Mouse (Mus musculus): ENCODE data around the gene Fcer1g. TPM values are rescaled to one million over a fixed set of nuclear protein-coding genes. Genes with fewer than 3 reads are reported as not detected.

Fcer1g gene
- polyA plus RNA-seq, 1 experiment from 2014 or later, result 22.0 TPM

DNA sequence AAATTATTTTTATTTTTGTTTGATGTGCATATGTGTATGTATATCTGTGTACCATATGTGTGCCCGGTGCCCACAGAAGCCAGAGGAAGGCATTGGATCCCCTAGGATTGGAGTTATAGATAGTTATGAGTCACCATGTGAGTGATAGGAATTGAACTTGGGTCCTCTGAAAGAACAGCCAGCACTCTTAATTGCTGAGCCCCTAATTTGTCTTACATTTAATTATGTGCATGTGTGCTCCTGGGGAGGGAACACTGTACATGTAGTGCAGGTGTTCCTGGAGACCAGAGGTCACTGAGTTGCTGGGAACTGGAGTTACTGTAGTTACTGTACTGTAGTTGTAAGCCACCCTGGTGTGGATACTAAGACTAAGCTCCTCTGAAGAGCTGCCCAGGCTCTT is 33.4 kb downstream of the Fcer1g start:
- Histone ChIP-seq H3K4me2 (replicated peaks) (no peak overlapping the region), H3K36me3 (no peaks in the 10 kb centered on the region), H3K9me3 (no peaks in the 10 kb centered on the region), H3K9ac (replicated peaks) (no peak overlapping the region), H3K27ac (replicated peaks) (no peak overlapping the region), H3K27me3 (peaks cover 9% of the 10 kb centered on the region; the same call in 1 of the 2 replicates), H3K4me1 (peaks cover 6% of the 10 kb centered on the region), H3K4me3 (no peak overlapping the region)
- WGBS, result 98% methylated on average over 1 of the region's 1 CpGs
- no peak for ATAC-seq (replicated peaks)

DNA sequence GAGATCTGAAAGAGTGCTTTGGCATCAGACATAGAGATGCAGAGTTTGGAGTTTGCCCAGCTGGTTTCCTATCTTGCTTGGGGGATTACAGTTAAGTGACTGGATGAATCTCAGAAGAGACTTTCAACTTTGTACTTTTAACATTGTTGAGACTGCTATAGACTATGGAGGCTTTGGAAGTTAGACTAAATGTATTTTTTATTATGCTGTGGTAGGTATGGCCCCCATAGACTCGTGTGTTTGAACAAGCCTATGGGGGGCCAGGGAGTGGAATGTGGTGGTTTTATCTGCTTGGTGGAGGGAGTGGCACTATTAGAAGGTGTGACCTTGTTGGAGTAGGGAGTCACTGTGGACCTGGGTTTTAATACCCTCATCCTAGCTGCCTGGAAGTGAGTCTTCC is 34.6 kb downstream of the Fcer1g start:
- peaks cover 12% of the 10 kb centered on the region for H3K4me1 ChIP-seq
- peaks cover 18% of the 10 kb centered on the region for H3K27me3 ChIP-seq
- H3K9me3 ChIP-seq, result no peaks in the 10 kb centered on the region
- no peak overlapping the region for H3K9ac ChIP-seq (replicated peaks)
- 55% methylated on average over 1 of the region's 1 CpGs for WGBS
- ATAC-seq (replicated peaks), result no peak
- no peak overlapping the region for H3K4me2 ChIP-seq (replicated peaks)
- no peak overlapping the region for H3K27ac ChIP-seq (replicated peaks)
- H3K4me3 ChIP-seq, result no peak overlapping the region
- H3K36me3 ChIP-seq, result no peaks in the 10 kb centered on the region

DNA sequence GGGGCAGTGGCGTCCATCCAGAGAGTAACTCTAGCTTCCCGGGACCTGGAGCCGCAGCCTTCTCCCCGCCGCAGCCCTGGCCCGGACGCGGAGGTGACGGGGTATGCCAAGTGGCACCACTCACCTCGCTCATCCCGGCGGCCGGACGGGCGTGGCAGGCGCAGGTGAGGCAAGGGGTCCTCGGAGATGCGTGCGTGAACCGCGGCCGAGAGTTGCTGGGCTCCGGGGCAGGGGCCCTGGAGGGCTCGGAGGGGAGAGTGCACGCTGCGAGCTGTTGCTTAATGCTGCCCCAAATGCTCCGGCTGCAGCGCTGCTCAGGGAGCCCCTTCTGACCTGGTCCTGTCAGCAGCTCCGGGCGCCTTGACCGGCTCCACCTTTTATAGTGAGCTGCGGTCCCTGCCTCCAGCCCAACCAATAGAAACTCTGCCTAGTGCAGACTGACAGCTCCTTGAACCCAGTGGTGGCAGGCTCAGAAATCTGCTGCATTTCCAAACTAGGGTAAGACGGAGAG is 38.2 kb downstream of the Fcer1g start, which contains the start of gene Pcp4l1:
Gene Pcp4l1 (minus strand): TSS at position 382 of the 511 bp plus-strand sequence.
- Histone ChIP-seq H3K9me3 (no peaks in the 10 kb centered on the region), H3K36me3 (no peaks in the 10 kb centered on the region), H3K4me1 (peaks cover 24% of the 10 kb centered on the region), H3K9ac (replicated peaks) (peak within 1 kb of the TSS; percentile 44), H3K4me2 (replicated peaks) (peak within 1 kb of the TSS; percentile 96), H3K27me3 (peaks cover 48% of the 10 kb centered on the region), H3K27ac (replicated peaks) (no peak within 1 kb of the TSS), H3K4me3 (peak within 1 kb of the TSS; percentile 53)
- peak; percentile 91 for ATAC-seq (replicated peaks)
- under 1% methylated on average over 33 of the region's 33 CpGs for WGBS

DNA sequence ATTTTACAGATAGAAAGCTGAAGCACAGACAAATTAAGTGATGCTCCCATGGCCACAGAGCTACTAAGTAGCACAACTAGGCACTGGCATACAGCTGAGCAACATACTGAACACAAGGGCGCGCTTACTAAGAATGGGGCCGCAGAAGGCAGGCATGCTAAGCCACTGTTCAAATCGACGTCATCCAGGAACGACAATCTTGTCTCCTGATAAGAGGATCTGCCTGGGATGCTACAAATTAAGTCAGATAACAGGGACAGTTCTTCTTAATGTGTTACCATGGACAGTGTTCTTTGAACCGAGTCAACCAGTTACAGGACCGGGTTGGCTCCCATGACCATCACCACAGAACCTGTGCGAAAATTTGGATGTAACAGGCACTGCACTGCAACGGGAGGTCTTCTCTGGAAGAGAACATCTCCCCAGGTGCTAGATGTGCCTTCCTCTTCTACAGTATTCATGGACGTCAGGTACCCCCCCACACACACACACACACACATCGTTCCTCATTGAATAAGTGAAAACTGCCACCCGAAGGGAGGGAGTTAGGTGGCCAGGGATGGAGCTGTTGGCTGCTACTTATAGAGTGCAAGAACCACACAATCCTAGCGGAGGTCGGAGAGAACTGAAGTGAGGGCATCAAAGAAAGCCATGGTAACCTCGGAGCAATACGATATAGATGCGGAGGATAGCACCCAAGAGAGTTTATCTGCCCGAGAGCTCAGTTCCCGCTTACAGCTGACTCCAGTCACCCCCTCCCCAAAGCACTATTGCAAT is 38.9 kb downstream of the Fcer1g start:
- Histone ChIP-seq H3K4me3 (peak overlapping the region; percentile 53), H3K4me1 (peaks cover 24% of the 10 kb centered on the region), H3K36me3 (no peaks in the 10 kb centered on the region), H3K9ac (replicated peaks) (peak overlapping the region; percentile 44; the same call in 1 of the 2 replicates), H3K27ac (replicated peaks) (no peak overlapping the region), H3K9me3 (no peaks in the 10 kb centered on the region), H3K27me3 (peaks cover 48% of the 10 kb centered on the region), H3K4me2 (replicated peaks) (peak overlapping the region; percentile 96)
- peak; percentile 24; the same call in 1 of the 2 replicates for ATAC-seq (replicated peaks)
- 7% methylated on average over 20 of the region's 20 CpGs for WGBS

DNA sequence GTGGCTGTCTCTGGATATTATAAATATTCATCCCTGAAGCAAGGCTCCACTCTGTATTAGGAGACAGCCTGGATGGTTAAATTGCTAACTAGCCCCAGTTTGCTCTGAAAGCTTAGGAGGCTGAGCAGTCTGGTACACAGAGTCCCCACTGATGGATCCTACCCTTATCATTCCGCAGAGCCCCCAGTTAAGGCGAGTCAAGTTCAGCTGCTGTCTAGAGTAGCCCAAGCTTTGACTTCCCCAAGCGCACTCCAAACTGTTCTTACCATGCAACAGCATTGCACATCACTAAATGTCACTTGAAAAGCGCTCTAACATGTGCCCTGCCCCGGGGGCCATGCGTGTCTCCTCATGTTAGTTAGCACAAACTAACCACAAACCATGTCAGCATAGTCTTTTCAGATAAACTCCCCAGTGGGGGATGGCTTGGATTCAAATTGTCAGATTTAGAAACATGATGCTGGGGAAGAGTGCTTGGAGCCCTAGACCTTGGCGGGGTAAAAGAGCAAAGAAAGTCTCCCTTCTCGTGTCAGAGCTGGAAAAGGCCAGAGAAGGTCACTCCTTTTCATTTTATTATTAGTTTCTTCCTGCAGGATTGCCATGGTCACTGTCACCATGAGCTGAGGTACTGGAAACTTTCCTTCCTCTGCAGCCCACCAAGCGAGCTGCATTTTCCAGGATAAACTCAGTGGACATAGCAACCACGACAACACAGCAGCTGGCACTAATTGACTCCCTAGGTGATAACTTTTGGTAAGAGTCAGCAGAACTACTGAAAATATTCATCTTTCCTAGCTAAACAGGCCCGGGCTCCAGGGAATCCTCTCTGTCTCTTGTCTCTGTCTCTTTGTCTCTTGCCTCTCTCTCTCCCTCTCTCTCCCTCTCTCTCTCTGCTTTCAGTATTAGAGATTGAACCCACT is 40.0 kb downstream of the Fcer1g start:
- peaks cover 24% of the 10 kb centered on the region for H3K4me1 ChIP-seq
- H3K36me3 ChIP-seq, result no peaks in the 10 kb centered on the region
- no peak overlapping the region for H3K27ac ChIP-seq (replicated peaks)
- no peak for ATAC-seq (replicated peaks)
- WGBS, result 30% methylated on average over 11 of the region's 11 CpGs
- no peaks in the 10 kb centered on the region for H3K9me3 ChIP-seq
- no peak overlapping the region for H3K9ac ChIP-seq (replicated peaks)
- H3K27me3 ChIP-seq, result peaks cover 48% of the 10 kb centered on the region
- 0 out of 2 replicates have a peak overlapping the region, but pooled peaks have one; percentile 27 for H3K4me2 ChIP-seq (replicated peaks)
- no peak overlapping the region for H3K4me3 ChIP-seq

DNA sequence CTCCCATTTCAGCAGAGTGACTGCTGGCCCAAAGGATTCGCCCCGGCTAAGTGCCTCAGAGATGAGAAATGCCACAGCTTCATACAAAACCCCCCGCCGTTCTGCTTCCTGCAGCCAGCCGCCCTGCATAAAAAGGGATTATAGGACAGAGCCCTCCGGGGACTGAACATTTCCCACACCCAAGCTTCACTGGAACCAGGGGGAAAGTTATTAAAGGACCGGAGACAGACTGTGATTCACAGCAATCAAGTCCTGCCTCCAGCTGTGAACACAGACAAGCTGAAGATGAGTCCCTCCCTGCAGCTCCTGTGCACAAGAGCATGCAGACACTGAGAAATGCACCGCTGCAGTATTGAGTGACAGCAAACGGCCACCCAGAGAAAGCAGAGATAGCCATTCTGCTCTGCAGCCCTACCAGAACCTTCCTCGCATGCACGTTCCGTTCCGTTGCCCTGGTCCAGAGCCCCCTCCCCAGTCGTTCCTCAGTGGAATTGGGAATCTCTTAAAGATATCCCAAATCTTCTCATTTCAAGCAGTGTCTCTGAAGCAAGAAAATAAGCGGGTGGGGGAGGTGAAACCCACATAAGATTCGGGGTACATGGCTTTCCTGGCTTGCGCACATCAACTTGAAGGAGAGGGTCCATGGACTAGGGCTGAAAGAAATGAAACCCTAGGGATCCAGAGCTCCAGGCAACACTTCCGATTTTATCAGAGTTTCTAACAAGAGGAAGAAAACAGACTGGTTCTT is 40.9 kb downstream of the Fcer1g start:
- ATAC-seq (replicated peaks), result no peak
- H3K36me3 ChIP-seq, result no peaks in the 10 kb centered on the region
- H3K4me1 ChIP-seq, result peaks cover 31% of the 10 kb centered on the region
- H3K9ac ChIP-seq (replicated peaks), result peak overlapping the region; percentile 22; the same call in 1 of the 2 replicates
- no peaks in the 10 kb centered on the region for H3K9me3 ChIP-seq
- H3K4me3 ChIP-seq, result peak overlapping the region; percentile 13
- H3K4me2 ChIP-seq (replicated peaks), result peak overlapping the region; percentile 27
- H3K27ac ChIP-seq (replicated peaks), result no peak overlapping the region
- H3K27me3 ChIP-seq, result peaks cover 48% of the 10 kb centered on the region
- 3% methylated on average over 18 of the region's 18 CpGs for WGBS

DNA sequence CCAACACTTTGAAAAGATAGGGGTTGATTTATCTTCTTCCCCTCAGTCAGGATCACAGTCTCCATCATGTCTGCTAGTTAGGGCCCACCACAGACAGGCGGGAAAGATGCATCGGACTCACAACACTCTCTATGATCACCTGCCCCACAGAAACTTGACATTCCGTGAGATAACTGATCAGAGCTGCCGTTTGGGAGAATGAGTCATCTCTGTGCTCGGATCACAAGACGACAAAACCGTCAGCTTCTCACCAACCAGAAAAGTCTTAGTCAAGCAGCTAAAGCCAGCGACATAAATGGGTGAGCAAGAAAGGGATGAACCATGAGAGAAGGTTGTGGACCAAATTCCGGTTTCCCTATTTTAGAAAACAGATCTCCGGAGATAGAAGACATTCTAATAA is 41.9 kb downstream of the Fcer1g start:
- no peak overlapping the region for H3K4me2 ChIP-seq (replicated peaks)
- no peak for ATAC-seq (replicated peaks)
- no peaks in the 10 kb centered on the region for H3K9me3 ChIP-seq
- no peak overlapping the region for H3K27ac ChIP-seq (replicated peaks)
- no peak overlapping the region for H3K9ac ChIP-seq (replicated peaks)
- no peaks in the 10 kb centered on the region for H3K36me3 ChIP-seq
- H3K27me3 ChIP-seq, result peaks cover 44% of the 10 kb centered on the region
- WGBS, result 55% methylated on average over 10 of the region's 10 CpGs
- peaks cover 32% of the 10 kb centered on the region for H3K4me1 ChIP-seq
- H3K4me3 ChIP-seq, result no peak overlapping the region

DNA sequence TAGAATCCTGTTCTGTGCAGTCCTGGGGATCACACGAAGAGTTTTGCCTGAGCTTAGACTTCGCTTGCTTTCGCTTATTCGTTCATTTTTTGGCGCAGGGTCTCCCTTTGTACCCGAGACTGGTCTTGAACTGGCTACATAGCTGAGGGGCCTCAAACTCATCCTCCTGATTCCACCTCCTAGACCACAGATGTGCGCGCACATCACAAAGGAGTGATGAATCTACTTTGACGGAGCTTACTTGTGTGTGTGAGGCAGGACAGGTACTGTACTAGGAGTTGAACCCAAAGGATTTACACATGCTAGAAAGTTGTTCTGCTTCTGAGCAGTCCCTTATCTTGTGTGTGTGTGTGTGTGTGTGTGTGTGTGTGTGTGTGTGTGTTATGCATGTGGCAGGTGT is 43.3 kb downstream of the Fcer1g start:
- Histone ChIP-seq H3K4me2 (replicated peaks) (no peak overlapping the region), H3K27me3 (peaks cover 39% of the 10 kb centered on the region), H3K9ac (replicated peaks) (no peak overlapping the region), H3K36me3 (no peaks in the 10 kb centered on the region), H3K27ac (replicated peaks) (no peak overlapping the region), H3K4me1 (peaks cover 26% of the 10 kb centered on the region), H3K4me3 (no peak overlapping the region), H3K9me3 (no peaks in the 10 kb centered on the region)
- ATAC-seq (replicated peaks), result no peak
- WGBS, result 97% methylated on average over 9 of the region's 9 CpGs

DNA sequence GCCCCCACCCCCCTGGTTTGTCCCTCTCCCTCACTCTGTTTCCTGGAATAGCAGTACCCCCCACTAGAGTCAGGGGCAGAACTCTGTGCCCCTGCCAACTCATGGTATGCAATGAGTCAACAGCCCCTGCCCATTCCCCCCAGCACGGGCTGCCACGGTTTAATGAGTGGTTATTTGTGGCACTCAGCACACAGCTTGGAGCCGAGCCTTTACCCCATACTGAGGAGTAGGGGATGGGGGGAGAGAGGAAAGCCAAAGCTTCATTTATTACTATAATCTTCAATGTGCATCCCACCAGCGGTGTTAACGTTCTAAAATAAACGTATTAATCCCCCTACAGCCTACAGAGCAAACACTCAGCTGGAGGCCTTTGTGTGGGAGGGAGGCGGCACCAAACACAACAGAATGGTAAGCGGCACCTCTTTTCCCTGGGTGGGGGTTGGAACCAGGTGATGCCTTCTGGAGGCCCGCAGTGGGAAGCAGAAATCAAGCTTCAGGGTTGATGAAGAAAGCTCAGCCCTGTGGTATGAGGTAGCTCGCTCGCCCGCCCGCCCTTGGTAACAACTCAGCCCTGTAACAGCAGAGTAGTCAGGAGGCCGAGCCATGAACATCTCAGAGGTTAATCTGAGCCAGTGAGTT is 44.6 kb downstream of the Fcer1g start:
- Histone ChIP-seq H3K9me3 (no peaks in the 10 kb centered on the region), H3K36me3 (no peaks in the 10 kb centered on the region), H3K27ac (replicated peaks) (no peak overlapping the region), H3K4me2 (replicated peaks) (no peak overlapping the region), H3K4me3 (no peak overlapping the region), H3K4me1 (peaks cover 20% of the 10 kb centered on the region), H3K27me3 (peaks cover 31% of the 10 kb centered on the region), H3K9ac (replicated peaks) (no peak overlapping the region)
- peak; percentile 36; the same call in 1 of the 2 replicates for ATAC-seq (replicated peaks)
- 19% methylated on average over 14 of the region's 14 CpGs for WGBS

DNA sequence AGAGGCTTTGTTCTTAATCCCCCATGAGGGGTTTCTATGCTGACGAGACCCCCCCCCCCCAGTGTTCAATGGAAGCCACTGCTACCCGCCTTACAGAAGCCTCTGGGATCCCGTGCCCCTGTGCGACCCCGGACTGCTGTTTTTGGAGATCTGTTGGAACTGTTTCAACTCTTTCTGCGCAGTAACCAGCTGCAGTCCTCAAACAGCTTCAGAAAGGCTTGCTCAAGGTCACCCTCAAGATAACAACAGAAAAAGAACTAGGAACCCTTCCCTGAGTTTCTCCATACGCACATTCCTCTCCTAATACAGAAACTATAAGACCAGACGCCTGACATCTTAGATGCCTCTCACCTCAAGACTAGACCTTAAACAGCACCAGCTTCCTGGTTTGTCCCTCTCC is 45.1 kb downstream of the Fcer1g start:
- peaks cover 25% of the 10 kb centered on the region for H3K27me3 ChIP-seq
- WGBS, result 9% methylated on average over 8 of the region's 8 CpGs
- no peak for ATAC-seq (replicated peaks)

More for the DNA sequence above, 45.1 kb downstream of the Fcer1g start:
- Histone ChIP-seq H3K9me3 (no peaks in the 10 kb centered on the region), H3K36me3 (no peaks in the 10 kb centered on the region), H3K9ac (replicated peaks) (no peak overlapping the region), H3K4me1 (peaks cover 20% of the 10 kb centered on the region), H3K4me3 (no peak overlapping the region), H3K4me2 (replicated peaks) (no peak overlapping the region), H3K27ac (replicated peaks) (no peak overlapping the region)
